Mouse (Mus musculus) MN1 (cell line): ENCODE data around the gene Nhlrc4.
A peak's percentile ranks its signal among the peaks of the same experiment; 100 is the strongest.

Experiments used
- DNase-seq: peaks from one replicate; pipeline ENCODE4 v3.0.0-alpha.2; 2016; ENCODE audit warnings: low spot score

The Nhlrc4 gene

DNA sequence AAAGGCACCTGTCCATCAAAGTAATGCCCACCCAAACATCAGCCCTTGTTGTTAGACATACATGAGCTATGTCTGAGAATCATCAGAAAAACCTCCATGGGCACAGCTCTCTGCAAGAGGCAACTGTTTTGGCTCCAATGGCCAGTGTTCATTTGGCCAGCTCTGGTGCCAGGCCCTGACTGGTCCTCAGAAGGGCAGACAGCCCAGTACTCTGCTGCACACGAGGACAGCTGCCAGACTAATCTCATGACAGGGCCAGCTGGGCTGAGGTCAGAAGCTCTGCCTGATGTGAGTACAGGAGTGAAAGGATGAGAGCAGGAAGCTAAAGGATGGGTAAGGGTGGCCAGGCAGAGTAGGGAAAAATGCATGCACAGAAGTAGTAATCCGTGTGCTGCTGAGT is 19.4 kb downstream of the Nhlrc4 start:
- DNase-seq, result peak; percentile 81

- DNase-seq, result peak; percentile 82
These were observed 22.6 kb downstream of the Nhlrc4 start for GRCm38 (mm10) chr17:25922120-25922519.

GRCm38 (mm10) chr17:25919786-25920642 is 24.7 kb downstream of the Nhlrc4 start:
- DNase-seq, result peak; percentile 98

DNA sequence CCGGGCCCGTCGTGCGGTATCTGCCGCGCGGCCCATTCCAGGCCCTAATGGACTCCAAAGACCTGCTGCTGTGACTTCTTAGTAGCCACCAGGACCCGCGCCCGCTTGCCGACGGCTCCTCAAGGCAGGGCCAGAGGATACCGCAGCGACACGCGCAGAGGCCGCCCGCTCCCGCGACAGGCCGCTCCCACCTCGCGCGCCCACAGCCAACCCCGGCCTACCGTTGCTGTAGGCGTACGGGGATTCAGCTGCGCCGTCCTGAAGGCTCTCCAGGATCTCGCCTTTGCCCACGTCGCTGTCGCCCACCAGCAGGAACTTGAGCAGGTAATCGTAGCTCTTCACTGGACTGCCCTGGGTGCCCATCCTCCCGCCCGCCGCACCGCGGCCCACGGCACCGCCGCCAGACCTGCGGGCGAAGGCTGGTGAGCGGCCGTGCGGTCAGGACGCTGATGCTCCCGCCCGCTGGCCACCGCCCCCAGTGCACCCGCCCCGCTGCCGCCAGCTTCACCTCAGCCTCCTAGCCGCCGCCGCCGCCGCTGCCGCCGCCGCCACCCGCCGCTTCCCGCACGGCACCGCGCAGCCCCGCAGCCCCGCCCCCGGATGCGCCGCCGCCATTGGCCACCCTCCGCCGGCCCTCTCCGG is 25.5 kb downstream of the Nhlrc4 start, which contains the start of gene Rab40c:
Gene Rab40c (minus strand): TSS at position 584 of the 642 bp plus-strand sequence.
- peak; percentile 59 for DNase-seq

DNA sequence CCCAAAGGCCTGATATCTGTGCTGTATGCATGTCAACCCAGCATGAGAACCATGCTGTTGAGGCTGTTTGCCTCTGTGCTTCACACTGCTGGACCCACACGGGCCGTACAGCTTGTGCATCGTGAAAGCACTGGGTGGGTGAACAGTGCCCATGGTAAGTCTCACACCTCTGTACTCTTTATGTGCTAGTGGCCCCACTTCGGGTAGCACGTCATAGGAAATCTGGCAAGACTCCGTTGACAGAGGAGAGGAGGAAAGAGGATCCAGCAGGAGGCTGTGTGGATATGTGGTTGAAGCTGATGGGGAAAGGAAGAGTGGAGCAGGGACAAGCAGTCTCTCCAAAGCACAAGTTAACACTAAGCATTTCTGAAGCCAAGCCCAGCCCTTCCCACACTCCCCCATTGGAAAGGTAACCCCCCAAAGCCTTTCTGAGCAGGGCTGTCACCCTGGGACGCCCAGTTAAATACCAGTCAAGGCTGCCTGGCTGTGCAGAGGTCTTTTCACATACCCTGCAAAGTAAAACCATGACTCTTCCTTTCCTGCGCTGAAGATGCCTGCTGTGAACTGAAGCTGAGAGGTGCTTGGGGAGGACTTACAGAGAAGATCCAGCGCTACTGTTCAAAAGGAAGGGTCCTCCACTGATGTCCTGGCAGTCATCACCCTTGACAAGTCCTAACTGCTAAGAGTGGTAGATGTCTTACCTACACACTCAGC is 26.6 kb downstream of the Nhlrc4 start:
- DNase-seq, result no peak

GRCm38 (mm10) chr17:25916931-25917647 is 27.7 kb downstream of the Nhlrc4 start:
- no peak for DNase-seq

- DNase-seq, result no peak
These were observed 30.5 kb downstream of the Nhlrc4 start for GRCm38 (mm10) chr17:25914295-25914694.

DNA sequence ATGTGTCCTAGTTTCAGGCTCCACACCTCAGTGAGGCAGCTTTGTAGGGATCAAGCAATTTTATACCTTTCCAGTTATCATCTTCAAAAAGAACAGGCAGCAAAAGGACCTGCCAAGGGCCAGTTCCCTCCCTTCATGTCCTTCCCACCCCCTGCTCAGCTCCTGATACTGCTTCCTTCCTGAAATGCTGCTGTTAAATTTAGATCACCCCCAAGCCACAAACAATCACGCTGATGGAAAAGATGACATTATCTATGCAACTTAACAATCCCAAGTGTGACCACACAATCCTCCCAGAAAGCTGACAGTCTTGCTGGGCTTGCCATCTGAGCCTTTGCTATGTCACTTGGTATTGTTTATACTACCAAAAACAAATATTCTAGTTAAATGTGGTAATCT is 30.9 kb downstream of the Nhlrc4 start:
- DNase-seq, result no peak

DNA sequence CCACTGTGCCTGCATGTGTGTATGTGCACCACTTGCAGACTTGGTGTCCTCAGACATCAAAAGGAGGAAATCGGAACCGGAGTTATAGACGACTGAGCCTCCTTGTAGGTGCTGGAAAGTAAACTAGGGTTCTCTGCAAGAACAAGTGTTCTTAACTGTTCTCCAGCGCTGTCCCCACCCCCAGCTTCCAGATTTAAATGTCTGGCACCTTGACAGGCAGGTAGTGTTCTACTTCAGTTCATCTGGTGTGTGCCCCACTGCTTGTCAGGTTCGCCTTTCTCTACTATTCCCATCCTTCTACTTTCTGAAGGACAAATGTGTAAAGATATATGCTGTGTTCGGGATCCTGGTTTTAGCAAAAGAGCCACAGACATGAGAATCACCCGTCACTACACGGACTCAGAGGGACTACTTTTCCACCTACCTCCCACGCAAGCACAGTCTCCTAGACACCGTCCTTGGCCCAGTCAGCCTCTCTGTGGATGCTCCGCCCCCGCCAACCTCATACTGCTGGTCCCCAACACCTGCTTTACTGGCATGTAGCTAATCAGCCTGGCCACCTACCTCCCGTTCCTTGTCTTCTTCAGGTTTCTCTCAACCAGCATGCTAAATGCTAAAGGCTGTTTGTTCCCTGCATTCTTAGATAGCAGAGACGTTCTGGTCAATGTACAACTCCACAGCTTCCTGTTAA is 31.4 kb downstream of the Nhlrc4 start:
- no peak for DNase-seq

GRCm38 (mm10) chr17:25911816-25912215 is 32.9 kb downstream of the Nhlrc4 start:
- peak; percentile 49 for DNase-seq

DNA sequence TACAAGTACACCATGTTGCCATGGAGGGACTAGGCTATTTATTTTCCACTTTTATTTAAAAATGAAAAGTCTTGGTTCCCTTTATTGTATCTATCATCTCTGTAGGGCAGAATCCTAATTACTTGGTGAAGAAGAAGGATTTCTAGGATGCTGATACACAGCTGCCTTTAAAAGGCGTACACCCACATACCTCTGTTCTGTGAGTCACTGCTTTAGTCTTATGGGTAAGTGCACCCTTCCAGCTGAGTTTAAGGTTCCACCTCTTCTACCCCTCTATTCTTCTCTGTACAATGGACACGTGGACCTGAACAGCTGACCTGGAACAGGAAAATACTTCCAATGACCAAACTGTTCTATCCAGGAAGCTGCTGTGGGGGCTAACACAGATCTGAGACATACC is 37.1 kb downstream of the Nhlrc4 start:
- no peak for DNase-seq

DNA sequence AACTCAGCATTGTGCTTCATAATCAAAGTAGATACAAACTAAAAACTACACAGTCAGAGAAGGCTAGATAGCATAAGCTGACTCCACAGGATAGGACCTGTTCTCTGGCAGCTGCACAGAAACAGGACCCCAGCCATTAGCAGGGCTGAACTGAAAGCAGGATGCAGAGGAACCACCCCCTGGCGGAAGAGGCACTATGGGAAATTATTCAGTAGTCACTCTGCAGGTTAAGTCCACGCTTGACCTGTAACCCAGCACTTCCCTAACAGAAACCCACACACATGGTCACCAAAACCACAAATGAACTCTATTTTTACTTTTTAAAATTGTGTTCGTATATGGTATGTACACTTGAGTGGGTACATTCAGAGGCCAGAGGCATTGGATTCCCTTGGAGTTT is 41.7 kb downstream of the Nhlrc4 start:
- no peak for DNase-seq

GRCm38 (mm10) chr17:25900193-25900592 is 44.6 kb downstream of the Nhlrc4 start:
- no peak for DNase-seq

- no peak for DNase-seq
These were observed 48.9 kb downstream of the Nhlrc4 start for GRCm38 (mm10) chr17:25895891-25896290.

- DNase-seq, result no peak
These were observed 49.3 kb downstream of the Nhlrc4 start for GRCm38 (mm10) chr17:25895415-25895814.

DNA sequence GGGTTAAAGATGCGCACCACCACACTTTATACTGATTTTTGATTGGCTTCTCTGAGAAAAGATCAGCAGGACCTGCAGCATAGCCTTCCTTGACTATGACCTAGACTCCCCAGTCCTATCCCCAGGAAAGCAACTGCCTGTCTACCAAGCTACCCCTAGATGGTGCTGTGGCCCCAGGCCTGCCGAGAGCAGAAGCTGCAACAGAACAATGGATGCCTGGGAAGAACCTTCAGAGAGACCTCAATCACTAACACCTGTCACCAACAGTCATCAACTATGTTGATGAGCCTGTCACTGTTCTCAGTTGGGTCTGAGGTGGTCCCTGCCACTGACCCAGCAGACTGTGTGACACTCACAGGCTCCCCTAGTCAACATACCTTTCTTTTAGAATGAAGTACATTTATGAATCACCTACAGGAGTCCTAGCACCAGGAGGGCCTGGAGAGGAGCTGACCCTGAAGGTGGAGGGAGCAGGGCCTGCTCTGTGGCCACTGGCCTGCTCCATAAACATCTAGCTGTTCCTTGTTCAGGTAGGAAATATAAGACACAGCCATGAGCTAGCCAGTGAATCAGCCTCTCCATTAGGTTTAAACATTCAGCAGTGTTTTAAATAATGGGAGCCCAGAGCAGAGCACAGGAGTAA is 50.7 kb downstream of the Nhlrc4 start:
- peak; percentile 77 for DNase-seq
